Mouse (Mus musculus) megakaryocyte, adult 5-6 weeks (primary cell): ENCODE results near the gene Bves. TPM values are rescaled to one million over a fixed set of nuclear protein-coding genes. Genes with fewer than 3 reads are reported as not detected.
"Not testable (repeated sequence)": the region's sequence is repeated elsewhere in the genome, so short reads cannot be mapped to it uniquely, and the experiment has no call there.

Experiments
- ATAC-seq: 2 replicates; pipeline ENCODE4 v1.8.0; 2016; ENCODE audit warnings: mild to moderate bottlenecking, inconsistent platforms; ENCODE audit not compliant: poor library complexity, severe bottlenecking
- total RNA-seq, 2 experiments: library from RNA; stranded (forward) in 1 of 2; stranded (reverse) in 1 of 2; fragments of 153-499, 151-499 nt in 1 of 2; fragments of 221-1000, 200-1000 nt in 1 of 2; gene quantifications; 2 replicates each; pipeline versions ENCODE4 v1.2.3 to v1.2.4; 2015 to 2017

The Bves gene
- total RNA-seq (2015) (not detected in 2 replicates), total RNA-seq (2017) (not detected in 2 replicates)

DNA sequence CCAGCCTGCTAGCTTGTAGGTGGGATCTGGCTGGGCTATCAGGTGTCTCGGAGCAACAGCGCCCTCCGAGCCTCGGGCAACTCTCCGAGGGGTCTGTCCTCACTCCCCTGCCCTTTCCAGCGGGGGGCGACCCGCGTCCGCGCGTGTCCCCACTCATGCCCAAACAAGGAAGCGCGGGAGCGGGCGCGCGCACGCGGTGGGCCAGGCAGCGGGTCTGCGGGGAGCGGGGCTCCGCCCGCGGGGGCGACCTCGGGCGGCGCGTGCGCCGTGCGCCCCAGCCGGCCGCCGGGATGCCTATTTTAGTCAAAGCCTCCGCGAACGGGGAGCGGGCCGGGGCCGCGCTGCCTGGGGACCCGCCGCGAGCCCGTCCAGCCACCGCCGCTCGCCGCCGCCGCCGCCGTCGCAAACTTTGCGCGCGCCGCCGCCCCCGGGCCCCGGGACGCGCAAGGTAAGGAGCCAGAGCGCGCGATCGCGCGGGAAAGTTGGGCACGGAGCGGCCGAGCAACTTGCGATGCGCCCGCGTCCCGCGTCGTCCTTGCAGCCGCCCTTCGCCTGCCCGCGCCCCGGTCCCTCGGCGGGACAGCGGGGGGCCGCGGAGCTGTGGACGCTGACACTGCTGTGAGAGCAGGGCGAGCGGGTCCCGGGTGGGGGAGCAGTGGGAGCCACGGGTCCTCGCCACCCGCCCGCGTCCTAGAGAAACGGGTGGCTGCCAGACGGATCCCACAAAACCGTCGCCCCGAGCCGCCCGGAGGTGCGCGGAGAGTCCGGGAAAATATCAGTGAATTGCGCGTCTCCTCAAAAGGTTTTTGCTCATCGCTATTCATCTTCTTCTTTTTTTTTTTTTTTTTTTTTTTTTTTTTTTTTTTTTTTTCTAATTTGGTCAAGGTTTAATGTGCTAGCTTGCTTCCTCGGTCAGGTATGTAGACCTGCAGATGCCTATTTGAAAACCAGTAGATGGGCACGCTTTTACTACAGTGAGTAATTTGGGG lies at the start of gene Bves:
Gene Bves (plus strand): TSS at position 339 of the 989 bp plus-strand sequence.
- ATAC-seq: no peak

DNA sequence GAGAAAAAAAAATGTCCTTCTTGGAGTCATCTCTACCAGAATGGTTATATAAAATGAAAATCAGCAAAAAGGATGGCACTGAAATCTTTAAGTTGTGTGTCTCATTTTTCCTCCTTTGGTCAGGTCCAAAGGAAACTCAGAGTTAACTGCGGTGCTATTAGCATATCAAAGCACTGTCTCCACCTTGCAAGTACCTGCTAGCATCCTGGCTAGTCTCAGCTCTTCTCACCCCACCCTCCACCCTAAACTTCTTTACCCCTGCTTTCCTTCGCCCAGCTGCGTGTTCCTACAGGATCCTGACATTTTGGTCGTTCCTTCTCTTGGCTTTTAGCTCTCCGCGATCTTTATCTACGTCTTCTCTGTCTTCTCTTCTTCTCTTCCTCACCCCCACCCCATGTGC lies 47.2 kb upstream of the Bves start:
- ATAC-seq: no peak

DNA sequence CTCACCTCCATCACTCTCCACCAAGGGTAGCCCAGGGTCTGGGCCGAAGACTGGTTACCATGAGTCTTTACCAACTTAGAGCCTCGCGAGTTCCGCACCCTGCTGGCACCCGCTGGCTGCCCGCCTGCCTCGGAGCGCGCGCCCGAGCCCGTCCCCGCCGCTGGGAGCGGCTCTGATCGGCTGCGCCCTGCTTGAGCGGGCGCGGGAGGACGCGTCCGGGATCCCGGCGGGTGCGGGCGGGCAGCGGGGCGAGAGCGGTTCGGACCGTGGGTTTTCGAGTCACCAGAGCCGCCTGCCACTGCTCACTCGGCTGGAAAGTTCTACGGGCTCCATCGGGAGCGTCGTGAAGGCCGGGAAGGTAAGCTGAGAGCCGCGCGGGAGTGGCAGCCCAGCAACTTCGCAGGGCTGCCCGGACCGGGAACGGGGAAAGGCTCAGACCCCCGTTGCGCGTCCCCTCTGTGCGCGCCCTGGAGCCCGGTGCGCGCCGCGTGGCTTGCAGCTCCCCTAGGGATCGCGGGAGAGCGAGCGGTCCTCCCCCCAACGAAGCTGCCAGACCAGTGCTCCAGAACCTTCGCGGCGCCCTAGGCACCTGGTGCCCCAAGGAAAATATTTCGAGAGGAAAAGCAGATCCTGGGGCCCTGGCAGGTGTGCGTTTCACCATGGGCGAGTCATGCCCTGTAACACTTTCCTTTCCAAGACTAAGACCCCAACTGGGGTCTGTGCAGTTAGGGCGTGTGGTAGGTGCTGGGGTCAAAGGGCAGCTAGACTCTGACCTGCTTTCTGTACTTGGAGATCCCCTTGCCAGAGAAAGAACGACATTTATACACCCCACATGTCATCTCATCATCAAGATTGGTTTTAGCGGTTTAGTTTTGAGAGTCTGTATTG lies 46.1 kb upstream of the Bves start:
- ATAC-seq: no peak

DNA sequence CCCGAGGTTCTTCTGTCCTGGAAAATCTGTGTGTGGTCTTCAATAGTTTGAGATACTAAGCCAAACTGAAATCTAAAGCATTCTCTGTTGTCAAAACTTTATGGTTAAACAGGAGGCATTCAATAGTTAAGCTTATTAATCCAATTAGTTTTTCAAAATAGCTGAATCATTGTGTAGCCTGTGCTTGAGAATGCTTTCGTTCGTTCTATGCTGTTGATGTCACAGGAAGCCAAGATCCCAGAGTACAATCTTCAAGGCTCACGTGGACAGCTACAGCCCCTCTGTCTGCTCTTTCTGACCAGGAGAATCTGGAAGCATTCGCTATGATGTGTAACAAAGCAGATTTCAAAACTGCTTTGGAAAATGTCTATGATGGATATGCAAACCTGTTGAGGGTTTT lies 45.0 kb upstream of the Bves start:
- ATAC-seq: no peak

DNA sequence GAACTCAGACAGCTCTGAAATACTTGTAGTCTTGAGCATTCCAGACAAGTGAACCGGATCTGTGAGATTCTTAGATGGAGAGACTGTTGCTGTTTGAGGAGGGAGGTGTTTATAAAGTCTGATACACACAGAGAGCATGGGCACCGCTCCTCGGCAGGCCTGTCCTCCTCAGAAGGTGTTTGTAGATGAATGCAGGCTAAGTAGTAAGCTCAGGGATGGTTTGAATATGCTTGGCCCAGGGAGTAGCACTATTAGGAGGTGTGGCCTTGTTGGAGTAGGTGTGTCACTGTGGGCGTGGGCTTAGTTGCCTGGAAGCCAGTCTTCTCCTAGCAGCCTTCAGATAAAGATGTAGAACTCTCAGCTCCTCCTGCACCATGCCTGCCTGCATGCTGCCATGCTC lies 43.4 kb upstream of the Bves start:
- not testable (repeated sequence) for ATAC-seq

DNA sequence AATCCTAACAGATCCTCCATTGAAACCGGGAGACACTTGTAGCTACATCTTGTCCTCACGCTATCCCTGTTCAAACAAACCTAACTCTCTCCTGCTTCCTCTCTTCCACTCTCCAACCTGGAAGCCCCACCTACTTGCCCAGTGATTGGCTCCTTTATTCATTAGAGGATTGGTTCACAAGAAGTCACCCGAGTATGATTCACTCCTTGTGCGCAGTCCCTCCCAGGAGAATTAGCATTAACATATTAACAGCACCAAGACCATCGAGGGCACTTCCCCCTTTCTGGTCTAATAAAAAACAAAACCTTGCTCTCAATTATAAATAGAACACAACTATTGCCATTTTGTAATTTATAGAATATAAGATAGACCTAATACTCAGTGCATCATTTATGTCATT lies 40.5 kb upstream of the Bves start:
- ATAC-seq: no peak

DNA sequence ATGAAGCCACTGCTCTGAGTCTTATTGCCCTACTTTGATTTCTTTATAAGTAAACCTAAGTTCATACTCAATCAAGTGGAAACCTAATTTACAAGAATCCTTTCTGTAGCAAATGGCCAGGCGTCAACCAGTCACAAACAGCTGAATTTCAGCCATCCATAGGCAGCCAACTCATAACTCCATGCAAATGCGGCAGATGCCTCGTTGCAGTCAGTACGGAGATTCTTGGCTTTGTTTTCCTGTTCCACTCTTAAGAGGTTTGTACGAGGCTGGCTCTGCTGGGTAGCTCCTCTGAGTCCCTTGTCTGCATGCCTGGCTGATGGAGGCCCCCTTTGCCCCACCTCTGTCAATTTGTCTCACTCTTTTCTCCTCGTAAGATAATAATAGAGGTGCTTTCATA lies 37.1 kb upstream of the Bves start:
- ATAC-seq: no peak

DNA sequence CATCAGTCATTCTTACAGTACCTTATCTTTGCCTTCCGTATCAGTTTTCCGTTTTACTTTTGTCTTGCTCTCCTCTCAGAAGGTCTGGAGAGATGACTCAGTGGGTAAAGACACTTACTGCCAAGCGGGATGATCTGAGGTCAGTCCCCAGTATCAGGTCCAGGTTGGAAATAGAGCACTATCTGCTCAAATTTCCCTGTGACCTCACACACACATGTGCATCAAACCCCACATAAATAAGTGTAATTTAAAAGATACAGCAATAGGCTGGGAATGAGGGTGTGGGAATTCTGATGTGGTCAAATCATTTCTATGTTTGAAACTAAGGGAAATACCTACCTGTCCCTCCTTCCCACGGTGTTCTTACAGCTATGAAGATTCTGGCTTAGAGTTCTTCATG lies 36.1 kb upstream of the Bves start:
- ATAC-seq: no peak

DNA sequence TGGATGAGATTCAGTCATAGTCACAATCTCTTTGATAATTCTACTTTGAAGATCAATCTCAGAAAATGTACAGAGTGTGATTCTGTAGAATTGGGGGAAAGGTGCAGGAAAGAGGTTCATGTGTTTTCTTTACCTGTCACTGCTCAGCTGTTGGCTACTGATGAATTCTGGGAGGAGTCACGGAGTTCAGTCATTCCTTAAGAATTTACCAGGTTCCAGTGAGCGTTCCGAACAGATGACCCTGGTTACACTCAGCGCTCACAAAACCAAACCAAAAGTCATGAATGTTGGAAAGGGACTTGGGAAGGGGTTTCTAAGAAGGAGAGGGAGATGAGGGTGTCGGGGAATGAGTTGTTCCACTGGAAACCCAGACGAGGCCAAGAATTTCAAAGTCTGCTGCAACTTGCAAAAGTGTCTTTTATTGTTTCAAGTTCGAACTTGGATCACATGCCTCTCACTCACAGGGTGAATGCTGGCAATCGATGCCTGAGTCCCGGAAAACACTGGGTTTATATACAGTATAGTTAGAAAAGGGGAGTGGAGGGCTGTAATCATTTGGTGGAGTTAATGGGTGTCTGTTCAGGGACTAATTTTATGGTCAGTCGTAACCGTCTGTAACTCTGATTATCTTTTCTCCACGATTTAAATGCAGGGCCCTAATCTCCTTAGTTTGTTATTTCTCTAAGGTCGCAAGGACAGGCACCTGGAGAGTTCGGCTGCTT lies 32.1 kb upstream of the Bves start:
- no peak for ATAC-seq

DNA sequence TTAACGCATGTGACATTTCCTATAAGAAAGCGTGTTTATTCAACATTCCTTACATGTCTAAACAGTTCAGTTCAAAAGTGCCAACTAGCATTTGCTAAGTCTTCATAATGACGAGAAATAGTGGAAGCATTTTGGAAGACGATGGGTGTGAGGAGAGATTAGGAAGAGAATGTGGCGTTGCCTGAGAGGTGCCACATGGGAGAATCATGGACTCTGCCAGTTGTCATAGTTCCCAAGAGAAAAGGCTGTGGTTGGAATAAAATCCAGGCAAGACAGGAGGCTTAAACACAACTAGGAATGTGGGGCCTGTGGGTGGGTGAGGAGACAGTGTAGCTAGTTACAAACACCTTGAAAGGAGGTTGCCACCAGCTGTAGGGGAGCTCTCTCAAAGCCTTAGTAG lies 30.4 kb upstream of the Bves start:
- ATAC-seq: no peak

DNA sequence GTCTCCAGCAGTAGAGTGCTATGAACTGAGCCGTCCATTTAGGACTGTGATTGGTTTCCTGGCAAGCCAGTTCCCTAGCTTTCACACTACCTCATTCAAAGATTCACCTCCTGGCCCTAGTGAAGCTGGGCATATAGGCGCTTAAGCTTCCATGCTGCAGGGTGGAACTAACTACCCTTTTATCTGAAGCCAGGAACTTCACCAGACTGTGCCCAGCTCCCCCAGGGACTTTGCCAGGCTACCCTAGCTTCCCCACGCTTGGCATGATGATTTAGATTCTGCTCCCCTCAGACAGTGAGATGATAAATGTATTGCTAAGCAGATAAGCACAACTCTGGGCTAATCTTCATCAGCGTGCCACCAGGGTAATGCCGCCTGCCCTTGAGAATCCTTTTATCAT lies 24.4 kb upstream of the Bves start:
- no peak for ATAC-seq

DNA sequence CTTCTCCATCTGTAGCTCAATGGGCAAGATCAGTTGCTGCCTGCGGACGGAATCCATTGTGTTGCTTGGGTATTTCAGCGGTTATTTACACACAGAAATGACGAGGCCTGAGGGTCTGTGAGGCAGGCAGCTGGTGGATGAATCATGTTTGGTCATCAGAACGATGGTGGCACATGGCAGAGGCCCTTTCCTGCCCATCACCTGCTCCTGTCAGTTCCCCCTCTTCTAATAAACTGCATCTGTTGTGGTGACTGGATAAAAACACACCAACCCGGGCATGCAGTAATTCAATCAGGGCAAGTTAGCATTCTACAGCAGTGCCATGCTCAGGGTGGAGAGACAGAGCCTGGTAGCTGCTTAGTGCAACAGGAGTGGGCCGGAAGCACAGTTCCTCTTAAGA lies 23.9 kb upstream of the Bves start:
- no peak for ATAC-seq

DNA sequence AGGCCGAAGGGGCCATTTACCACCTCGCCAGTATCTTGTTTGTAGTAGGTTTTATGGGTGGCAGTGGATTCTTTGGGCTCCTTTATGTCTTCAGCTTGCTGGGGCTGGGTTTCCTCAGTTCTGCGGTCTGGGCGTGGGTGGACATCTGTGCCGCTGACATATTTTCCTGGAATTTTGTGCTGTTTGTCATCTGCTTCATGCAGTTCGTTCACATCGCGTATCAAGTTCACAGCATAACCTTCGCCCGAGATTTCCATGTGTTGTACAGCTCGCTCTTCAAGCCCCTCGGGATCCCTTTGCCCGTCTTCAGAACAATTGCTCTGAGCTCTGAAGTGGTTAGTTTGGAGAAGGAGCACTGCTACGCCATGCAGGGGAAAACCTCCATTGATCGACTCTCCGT lies 20.7 kb upstream of the Bves start:
- no peak for ATAC-seq

DNA sequence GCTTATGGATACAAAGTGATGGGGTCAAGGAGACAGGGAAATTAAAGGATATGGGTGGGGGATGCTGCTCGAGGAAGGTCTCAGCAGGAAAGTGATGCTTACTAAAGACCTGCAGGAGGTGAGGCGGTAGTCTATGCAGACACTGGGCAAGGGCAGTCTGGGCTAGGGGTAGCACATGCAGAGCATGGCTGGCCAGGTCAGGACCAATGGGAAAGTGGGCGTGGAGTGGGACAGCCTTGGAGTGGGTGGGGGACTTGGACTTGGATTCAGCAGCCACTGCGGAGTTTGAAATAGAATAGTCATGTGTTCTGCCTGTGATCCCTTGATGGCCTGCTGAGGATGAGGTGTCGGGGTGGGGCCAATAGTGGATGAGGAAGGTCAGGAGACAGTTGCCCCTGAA lies 16.6 kb upstream of the Bves start:
- ATAC-seq: no peak

DNA sequence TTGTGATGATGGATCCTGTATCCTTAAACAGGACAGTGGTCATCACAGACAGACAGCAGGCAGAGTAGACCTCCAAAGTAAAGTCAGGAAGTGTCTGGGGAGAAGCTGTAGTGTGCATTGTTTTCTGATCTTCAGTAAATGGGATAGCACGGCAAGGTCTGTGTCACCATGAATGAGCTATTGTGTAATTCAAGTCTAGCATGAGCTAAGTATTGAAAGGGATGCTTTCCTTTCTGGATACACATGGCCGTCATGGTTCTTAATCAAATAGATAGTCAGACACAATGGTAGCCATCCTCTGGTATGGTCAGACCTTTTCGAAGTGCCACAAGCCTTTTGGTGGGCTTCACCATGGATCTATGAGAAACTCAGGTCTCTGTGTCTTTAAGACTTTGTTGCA lies 15.3 kb upstream of the Bves start:
- no peak for ATAC-seq

DNA sequence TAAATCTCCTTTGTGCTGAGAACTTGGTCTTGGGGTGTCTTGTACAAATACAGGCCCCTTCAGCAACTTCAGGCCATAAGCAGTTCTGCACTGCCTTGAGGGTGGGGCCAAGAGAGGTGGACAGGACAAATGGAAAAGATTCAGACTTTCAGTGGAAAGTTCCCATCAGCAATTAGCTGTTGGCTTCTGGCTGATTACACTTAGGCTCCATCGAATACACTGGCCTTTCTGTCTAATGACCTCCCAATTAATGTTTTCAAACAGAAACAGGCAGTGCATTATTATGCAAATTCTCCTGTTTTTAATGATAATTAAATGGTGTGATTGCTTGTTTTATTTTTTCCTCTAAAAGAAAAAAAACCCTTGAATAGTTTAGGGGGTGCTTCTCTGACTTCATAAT lies 11.4 kb upstream of the Bves start:
- ATAC-seq: no peak

DNA sequence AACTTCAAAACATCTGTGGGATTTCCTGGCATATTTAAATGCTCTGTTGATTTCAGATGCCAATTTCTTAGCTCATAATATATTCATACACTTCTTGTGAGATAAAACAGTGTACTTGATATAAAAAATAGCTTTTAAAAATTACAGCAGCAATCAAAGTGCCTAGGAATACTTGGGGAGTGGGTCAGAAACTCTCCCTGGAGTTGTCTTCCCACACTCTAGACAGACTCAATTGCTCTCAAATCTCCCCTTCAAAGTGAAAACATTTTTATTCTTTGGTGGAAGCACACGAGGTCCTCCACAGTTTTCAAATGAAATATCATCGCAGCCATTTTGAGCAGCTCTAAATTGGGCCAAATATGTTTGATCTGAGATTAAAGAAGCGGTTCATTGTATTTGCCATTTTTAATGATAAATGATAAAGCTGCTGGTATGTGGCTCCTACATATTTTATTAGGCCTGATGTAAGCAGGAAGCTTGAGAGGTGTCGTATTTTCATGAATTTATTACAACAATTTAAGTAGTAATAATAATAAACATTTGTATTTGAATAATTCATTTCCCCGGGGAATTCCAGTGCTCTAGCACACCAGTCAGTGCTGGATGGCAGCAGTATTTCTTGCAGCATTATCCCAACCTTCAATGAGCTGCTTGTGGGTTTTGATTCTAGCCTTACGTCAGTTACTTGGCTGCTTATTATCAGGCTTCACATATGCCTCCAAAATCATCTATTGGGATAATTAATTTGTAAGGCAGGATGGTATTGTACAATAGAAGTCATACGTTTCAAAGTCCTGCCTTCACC lies 7.2 kb upstream of the Bves start:
- ATAC-seq: no peak

DNA sequence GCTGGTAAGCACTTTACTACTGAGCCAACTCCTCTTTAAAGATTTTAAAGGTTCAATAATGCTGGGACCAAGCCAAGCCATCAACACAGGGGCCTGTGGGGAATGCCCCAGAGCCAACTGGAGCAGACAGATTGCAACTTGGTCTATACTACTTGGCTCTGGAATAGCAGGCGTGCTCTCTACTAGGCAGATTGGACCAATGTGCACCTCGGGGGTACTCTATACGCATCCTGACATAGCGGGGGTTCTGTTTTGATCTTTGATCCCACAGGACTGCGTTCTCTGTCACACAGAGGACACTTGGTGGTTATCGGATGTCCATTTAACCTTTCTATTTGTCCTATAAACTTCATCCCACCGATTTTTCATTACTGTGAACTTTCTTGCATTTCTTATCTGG lies 647 bp upstream of the Bves start:
- no peak for ATAC-seq

DNA sequence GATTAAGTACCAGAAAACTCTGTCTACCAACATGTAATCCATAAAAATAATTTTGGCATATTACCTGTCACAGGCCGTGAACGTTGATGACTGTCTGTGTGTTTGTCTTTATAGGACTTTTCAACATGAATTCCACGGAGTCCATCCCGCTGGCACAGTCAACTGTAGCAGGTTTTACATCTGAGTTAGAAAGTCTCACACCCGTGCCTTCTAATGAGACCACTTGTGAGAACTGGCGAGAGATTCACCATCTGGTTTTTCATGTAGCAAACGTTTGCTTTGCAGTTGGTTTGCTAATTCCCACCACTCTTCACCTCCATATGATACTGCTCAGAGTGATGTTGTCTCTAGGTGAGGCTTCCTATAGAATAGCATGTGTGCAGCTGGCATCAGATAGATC lies 3.5 kb downstream of the Bves start:
- ATAC-seq: no peak

DNA sequence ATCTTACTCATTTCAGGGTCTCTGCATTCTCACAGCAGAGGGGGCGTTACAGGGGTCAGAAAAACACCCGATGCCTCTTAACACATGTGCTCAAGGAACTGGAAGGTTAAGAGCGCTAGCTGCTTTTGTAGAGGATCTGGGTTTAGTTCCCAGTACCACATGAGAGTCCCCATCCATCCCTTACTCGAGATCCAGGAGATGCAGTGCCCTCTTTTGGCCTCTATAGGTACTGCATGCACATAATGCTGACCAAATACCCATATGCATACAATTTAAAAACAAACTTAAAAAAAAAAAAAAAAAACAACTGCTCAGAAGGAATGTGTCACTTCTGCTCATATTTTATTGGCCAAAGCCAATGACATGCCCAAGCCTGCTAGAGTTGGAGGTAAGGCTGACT lies 8.8 kb downstream of the Bves start:
- ATAC-seq: no peak
